Mouse (Mus musculus): Measurements from ENCODE around the gene Spsb4. TPM values are rescaled to one million over a fixed set of nuclear protein-coding genes. Genes with fewer than 3 reads are reported as not detected.

Spsb4 gene
- total and polyA plus RNA-seq, 3 experiments, result 4.2 to 9.1 (median 7.2) TPM

GRCm38 (mm10) chr9:97036656-97037055, 18.0 kb upstream of the Spsb4 start:
- WGBS, result 70% methylated on average over 7 of the region's 7 CpGs
- Histone ChIP-seq H3K4me1 (ENCODE audit: control insufficient read depth, insufficient read depth, low read length) (no peaks in the 10 kb centered on the region), H3K9ac (ENCODE audit: low read depth, low read length) (no peak overlapping the region), H3K27me3 (ENCODE audit: control insufficient read depth, insufficient read depth, low read length) (no peaks in the 10 kb centered on the region), H3K36me3 (ENCODE audit: control insufficient read depth, insufficient read depth, low read length) (no peaks in the 10 kb centered on the region), H3K4me3 (no peak overlapping the region), H3K27ac (no peak overlapping the region), H3K79me2 (replicated peaks; ENCODE audit: control insufficient read depth, insufficient read depth, low read length) (no peaks in the 10 kb centered on the region)
- intact Hi-C loops (cut with DNase I), result no loop called here
- no peak for DNase-seq
- no peak for TF ChIP-seq EP300 (IDR thresholded peaks at IDR 0.05; ENCODE audit: insufficient read depth, low read depth, low read length)
- no peak for TF ChIP-seq POLR2A (IDR thresholded peaks at IDR 0.05; ENCODE audit: insufficient read depth, low read depth, low read length)
- TF ChIP-seq CTCF (IDR thresholded peaks at IDR 0.05), result no peak

- Histone ChIP-seq H3K27ac (no peak overlapping the region), H3K4me3 (no peak overlapping the region)
- WGBS, result 78% methylated on average over 12 of the region's 12 CpGs
Observed at GRCm38 (mm10) chr9:97027361-97027760, 8.7 kb upstream of the Spsb4 start.

GRCm38 (mm10) chr9:97026006-97026405, 7.4 kb upstream of the Spsb4 start:
- no peak overlapping the region for H3K27ac ChIP-seq

More at GRCm38 (mm10) chr9:97027361-97027760, 8.7 kb upstream of the Spsb4 start:
- H3K27me3 ChIP-seq (ENCODE audit: control insufficient read depth, insufficient read depth, low read length), result no peaks in the 10 kb centered on the region
- no peak overlapping the region for H3K9ac ChIP-seq (ENCODE audit: low read depth, low read length)
- H3K79me2 ChIP-seq (replicated peaks; ENCODE audit: control insufficient read depth, insufficient read depth, low read length), result no peaks in the 10 kb centered on the region
- no peak for TF ChIP-seq CTCF (IDR thresholded peaks at IDR 0.05)
- no peak for TF ChIP-seq POLR2A (IDR thresholded peaks at IDR 0.05; ENCODE audit: insufficient read depth, low read depth, low read length)
- no peak for TF ChIP-seq EP300 (IDR thresholded peaks at IDR 0.05; ENCODE audit: insufficient read depth, low read depth, low read length)
- intact Hi-C loops (cut with DNase I), result no loop called here
- H3K36me3 ChIP-seq (ENCODE audit: control insufficient read depth, insufficient read depth, low read length), result no peaks in the 10 kb centered on the region
- no peaks in the 10 kb centered on the region for H3K4me1 ChIP-seq (ENCODE audit: control insufficient read depth, insufficient read depth, low read length)
- no peak for DNase-seq

DNA sequence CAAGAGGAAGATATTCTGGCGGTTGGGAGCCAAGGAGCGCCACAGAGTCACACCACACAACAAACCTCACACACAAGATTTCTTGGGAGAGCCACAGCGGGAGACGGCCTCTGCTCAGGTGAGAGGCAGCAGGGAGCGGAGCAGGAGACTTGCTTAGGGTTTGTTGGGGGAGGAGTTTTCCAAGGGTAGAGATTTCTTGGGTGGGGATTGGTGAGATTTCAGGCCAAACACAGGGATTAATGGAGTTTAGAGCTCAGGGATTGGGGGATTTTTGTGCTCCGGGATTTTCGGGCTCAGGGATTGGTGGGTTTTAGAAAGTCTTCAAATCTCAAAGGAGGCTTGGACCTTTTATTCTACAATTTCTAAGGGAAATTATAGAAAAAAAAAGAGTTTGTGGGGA, 5.8 kb upstream of the Spsb4 start:
- no peaks in the 10 kb centered on the region for H3K27me3 ChIP-seq (ENCODE audit: control insufficient read depth, insufficient read depth, low read length)
- H3K79me2 ChIP-seq (replicated peaks; ENCODE audit: control insufficient read depth, insufficient read depth, low read length), result no peaks in the 10 kb centered on the region
- H3K36me3 ChIP-seq (ENCODE audit: control insufficient read depth, insufficient read depth, low read length), result no peaks in the 10 kb centered on the region
- intact Hi-C loops (cut with DNase I), result no loop called here
- no peaks in the 10 kb centered on the region for H3K4me1 ChIP-seq (ENCODE audit: control insufficient read depth, insufficient read depth, low read length)
- TF ChIP-seq CTCF (IDR thresholded peaks at IDR 0.05) (no peak), EP300 (IDR thresholded peaks at IDR 0.05; ENCODE audit: insufficient read depth, low read depth, low read length) (no peak), POLR2A (IDR thresholded peaks at IDR 0.05; ENCODE audit: insufficient read depth, low read depth, low read length) (no peak)
- no peak overlapping the region for H3K27ac ChIP-seq
- 75% methylated on average over 7 of the region's 7 CpGs for WGBS
- H3K4me3 ChIP-seq, result no peak overlapping the region
- no peak overlapping the region for H3K9ac ChIP-seq (ENCODE audit: low read depth, low read length)
- DNase-seq, result no peak

More at GRCm38 (mm10) chr9:97026006-97026405, 7.4 kb upstream of the Spsb4 start:
- WGBS, result 84% methylated on average over 4 of the region's 4 CpGs
- Histone ChIP-seq H3K27me3 (ENCODE audit: control insufficient read depth, insufficient read depth, low read length) (no peaks in the 10 kb centered on the region), H3K4me1 (ENCODE audit: control insufficient read depth, insufficient read depth, low read length) (no peaks in the 10 kb centered on the region), H3K36me3 (ENCODE audit: control insufficient read depth, insufficient read depth, low read length) (no peaks in the 10 kb centered on the region), H3K79me2 (replicated peaks; ENCODE audit: control insufficient read depth, insufficient read depth, low read length) (no peaks in the 10 kb centered on the region), H3K9ac (ENCODE audit: low read depth, low read length) (no peak overlapping the region), H3K4me3 (no peak overlapping the region)
- no peak for DNase-seq
- TF ChIP-seq EP300 (IDR thresholded peaks at IDR 0.05; ENCODE audit: insufficient read depth, low read depth, low read length) (no peak), CTCF (IDR thresholded peaks at IDR 0.05) (no peak), POLR2A (IDR thresholded peaks at IDR 0.05; ENCODE audit: insufficient read depth, low read depth, low read length) (no peak)
- intact Hi-C loops (cut with DNase I), result no loop called here

DNA sequence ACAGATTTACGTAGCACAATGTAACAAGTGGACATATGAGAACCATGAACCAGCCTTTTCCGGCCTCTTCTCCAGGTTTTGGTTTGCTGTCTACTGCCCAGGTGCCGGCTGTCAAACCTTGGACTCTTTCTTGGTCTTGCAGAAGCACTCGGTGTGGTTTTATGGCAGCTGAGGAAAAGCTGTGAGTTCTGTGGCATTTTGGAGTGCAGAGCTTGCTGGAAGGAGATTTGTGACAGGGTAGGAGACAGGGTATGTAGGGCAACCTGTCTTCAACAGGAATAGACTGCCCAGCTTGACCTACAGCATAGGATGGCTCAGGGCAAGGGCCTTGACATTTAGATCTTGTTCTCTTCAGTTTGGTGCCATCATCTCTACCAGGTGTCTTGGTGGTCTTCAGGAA, 4.3 kb upstream of the Spsb4 start:
- TF ChIP-seq POLR2A (IDR thresholded peaks at IDR 0.05; ENCODE audit: insufficient read depth, low read depth, low read length), result no peak
- no peak for TF ChIP-seq CTCF (IDR thresholded peaks at IDR 0.05)
- no peak for TF ChIP-seq EP300 (IDR thresholded peaks at IDR 0.05; ENCODE audit: insufficient read depth, low read depth, low read length)
- H3K27ac ChIP-seq, result no peak overlapping the region
- no peak overlapping the region for H3K4me3 ChIP-seq
- H3K27me3 ChIP-seq (ENCODE audit: control insufficient read depth, insufficient read depth, low read length), result no peaks in the 10 kb centered on the region
- no peak for DNase-seq
- WGBS, result 94% methylated on average over 4 of the region's 4 CpGs
- intact Hi-C loops (cut with DNase I), result no loop called here
- no peaks in the 10 kb centered on the region for H3K4me1 ChIP-seq (ENCODE audit: control insufficient read depth, insufficient read depth, low read length)
- H3K9ac ChIP-seq (ENCODE audit: low read depth, low read length), result no peak overlapping the region
- H3K36me3 ChIP-seq (ENCODE audit: control insufficient read depth, insufficient read depth, low read length), result no peaks in the 10 kb centered on the region
- H3K79me2 ChIP-seq (replicated peaks; ENCODE audit: control insufficient read depth, insufficient read depth, low read length), result no peaks in the 10 kb centered on the region

- intact Hi-C loops (cut with DNase I), result no loop called here
- H3K4me1 ChIP-seq (ENCODE audit: control insufficient read depth, insufficient read depth, low read length), result no peaks in the 10 kb centered on the region
- no peaks in the 10 kb centered on the region for H3K27me3 ChIP-seq (ENCODE audit: control insufficient read depth, insufficient read depth, low read length)
- TF ChIP-seq EP300 (IDR thresholded peaks at IDR 0.05; ENCODE audit: insufficient read depth, low read depth, low read length), result no peak
- DNase-seq, result no peak
- no peak overlapping the region for H3K9ac ChIP-seq (ENCODE audit: low read depth, low read length)
- no peak overlapping the region for H3K27ac ChIP-seq
- no peaks in the 10 kb centered on the region for H3K36me3 ChIP-seq (ENCODE audit: control insufficient read depth, insufficient read depth, low read length)
- H3K4me3 ChIP-seq, result no peak overlapping the region
- WGBS, result 90% methylated on average over 5 of the region's 5 CpGs
- no peaks in the 10 kb centered on the region for H3K79me2 ChIP-seq (replicated peaks; ENCODE audit: control insufficient read depth, insufficient read depth, low read length)
Observed at GRCm38 (mm10) chr9:97022371-97022770, 3.7 kb upstream of the Spsb4 start.

Measured in heart, adult 2 months (tissue).